Mouse (Mus musculus): ENCODE data around the gene Paqr7. TPM values are rescaled to one million over a fixed set of nuclear protein-coding genes. Genes with fewer than 3 reads are reported as not detected.

Gene Paqr7
- total RNA-seq, 2 experiments from 2014 or later, result 44.2 to 51.7 TPM

- no peak for DNase-seq (ENCODE audit: extremely low spot score in 1 of 2, low spot score in 2 of 2)
- intact Hi-C loops (cut with DNase I), result loop anchor here (5.0 kb wide), 1 partner anchor 149 kb away; the partner anchor contains the start of gene Man1c1
These were observed 57.1 kb downstream of the Paqr7 start for GRCm38 (mm10) chr4:134553631-134554030.

- peak in 1 of 2 experiments; percentile 79 for DNase-seq (ENCODE audit: extremely low spot score in 1 of 2, low spot score in 2 of 2)
- intact Hi-C loops (cut with DNase I), result no loop called here
These were observed 59.6 kb downstream of the Paqr7 start for GRCm38 (mm10) chr4:134555956-134556580.

- intact Hi-C loops (cut with DNase I), result no loop called here
- no peak for DNase-seq (ENCODE audit: extremely low spot score in 1 of 2, low spot score in 2 of 2)
These were observed 61.2 kb downstream of the Paqr7 start for GRCm38 (mm10) chr4:134557626-134558249.

GRCm38 (mm10) chr4:134558570-134559113 lies 62.1 kb downstream of the Paqr7 start:
- DNase-seq (ENCODE audit: extremely low spot score in 1 of 2, low spot score in 2 of 2), result no peak
- intact Hi-C loops (cut with DNase I), result no loop called here

GRCm38 (mm10) chr4:134559154-134559553 lies 62.7 kb downstream of the Paqr7 start:
- no peak for DNase-seq (ENCODE audit: extremely low spot score in 1 of 2, low spot score in 2 of 2)
- intact Hi-C loops (cut with DNase I), result no loop called here

Small RNA genes within 50 kb of the gene (microRNA-seq; reads per million reads assigned to microRNA genes)
- 3.4 reads per million, percentile 7 among the genes with 10 or more reads in this experiment for gene Gm23634

Other genes with a start within 250 kb of the Paqr7 start
- not detected for gene Gm30191, start 249.8 kb upstream of the Paqr7 start, total RNA-seq (2021)
- 1 to 10 TPM; 3.3 to 3.7 TPM for gene Grrp1, start 242.6 kb upstream of the Paqr7 start, total RNA-seq (2021)
- gene Pdik1l, start 208.8 kb upstream of the Paqr7 start, total RNA-seq (2021), result 10 to 100 TPM; 26.1 to 26.2 TPM
- under 1 TPM; 0.66 to 0.87 TPM for gene Trim63, start 181.6 kb upstream of the Paqr7 start, total RNA-seq (2021)
- not detected for gene Slc30a2, start 153.5 kb upstream of the Paqr7 start, total RNA-seq (2021)
- gene Extl1, start 112.8 kb upstream of the Paqr7 start, total RNA-seq (2021), result 10 to 100 TPM; 29.6 to 31.2 TPM
- gene Pafah2, start 100.4 kb upstream of the Paqr7 start, total RNA-seq (2021), result 10 to 100 TPM; 11.3 to 12.9 TPM
- 1,000 to 10,000 TPM; 1,910 to 2,141 TPM for gene Stmn1, start 28.4 kb upstream of the Paqr7 start, total RNA-seq (2021)
- gene Aunip, start 14.3 kb downstream of the Paqr7 start, total RNA-seq (2021), result 1 to 10 TPM in 1 of 2 experiments, under 1 TPM in 1; 0.88 to 1.0 TPM
- gene Mtfr1l, start 38.7 kb downstream of the Paqr7 start, total RNA-seq (2021), result 10 to 100 TPM; 82.8 to 84.5 TPM
- 10 to 100 TPM; 17.6 to 19.7 TPM for gene Selenon, start 55.5 kb downstream of the Paqr7 start, total RNA-seq (2021)
- gene Man1c1, start 207.6 kb downstream of the Paqr7 start, total RNA-seq (2021), result 10 to 100 TPM; 19.9 to 20.1 TPM